Mouse (Mus musculus) intestine, embryonic 15.5 days (tissue): ENCODE measurements around the gene Fancd2os. TPM values are rescaled to one million over a fixed set of nuclear protein-coding genes. Genes with fewer than 3 reads are reported as not detected.

Experiments
- ATAC-seq: fragments of 200-750 bp; cut with Nextera tagmentation; 2 replicates; pipeline ENCODE4 v1.8.0; 2017; ENCODE audit warnings: moderate TSS enrichment, moderate library complexity
- H3K27ac ChIP-seq: fragments of 300-500 bp; sonication (generic); 2 replicates; pipeline ENCODE4 v1.5.1; 2015; ENCODE audit warnings: mild to moderate bottlenecking, inconsistent platforms
- H3K27me3 ChIP-seq: fragments of 300-500 bp; sonication (generic); replicated peaks from 2 replicates; pipeline ENCODE4 v1.6.1; 2015; ENCODE audit warnings: inconsistent platforms
- H3K36me3 ChIP-seq: fragments of 300-500 bp; sonication (generic); 2 replicates; pipeline ENCODE4 v1.6.1; 2015; ENCODE audit warnings: inconsistent platforms
- H3K4me1 ChIP-seq: fragments of 300-500 bp; sonication (generic); replicated peaks from 2 replicates; pipeline ENCODE4 v1.6.1; 2015; ENCODE audit warnings: inconsistent platforms
- H3K4me2 ChIP-seq: fragments of 300-500 bp; sonication (generic); replicated peaks from 2 replicates; pipeline ENCODE4 v1.6.1; 2015; ENCODE audit warnings: mild to moderate bottlenecking, inconsistent platforms
- H3K4me3 ChIP-seq: fragments of 300-500 bp; sonication (generic); replicated peaks from 2 replicates; pipeline ENCODE4 v1.5.1; 2015; ENCODE audit warnings: inconsistent platforms
- H3K9ac ChIP-seq: fragments of 300-500 bp; sonication (generic); 2 replicates; pipeline ENCODE4 v1.6.1; 2015; ENCODE audit warnings: inconsistent platforms
- H3K9me3 ChIP-seq: fragments of 300-500 bp; sonication (generic); 2 replicates; pipeline ENCODE4 v1.6.1; 2016; ENCODE audit warnings: inconsistent platforms
- WGBS: fragments of 180-500 bp; shearing (Covaris S2); methylation state at CpG from one replicate; pipeline ENCODE4 v1.1.7; 2015; 5-methylcytosine and 5-hydroxymethylcytosine counted together
- polyA plus RNA-seq: library from polyadenylated mRNA; unstranded; fragments of >200 nt; fragmentation: Nextera tagmentation; extraction: Ambion mirVana; gene quantifications from 2 replicates; pipeline ENCODE4 v1.2.1, GENCODE M21; 2015

Fancd2os gene
- polyA plus RNA-seq, 1 experiment from 2014 or later: not detected

DNA sequence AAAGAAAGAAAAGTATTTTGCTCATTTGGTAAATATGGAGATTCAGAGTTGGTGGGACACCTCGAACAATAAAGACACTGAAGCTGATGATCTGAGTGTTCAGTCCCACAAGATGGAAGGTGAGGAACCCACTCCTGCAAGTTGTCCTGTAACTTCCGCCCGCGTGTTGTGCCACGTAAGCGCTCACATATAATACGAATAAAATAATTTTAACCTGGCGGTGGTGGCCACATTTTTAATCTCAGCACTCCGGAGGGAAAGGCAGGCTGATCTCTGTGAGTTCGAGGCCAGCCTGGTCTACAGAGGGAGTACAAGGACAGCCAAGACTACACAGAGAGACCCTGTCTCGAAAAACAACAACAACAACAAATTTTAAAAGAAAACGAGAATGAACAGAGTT lies 3.5 kb upstream of the Fancd2os start:
- 55% methylated on average over 12 of the region's 12 CpGs for WGBS
- Histone ChIP-seq H3K4me2 (peak overlapping the region; percentile 76), H3K36me3 (no peaks in the 10 kb centered on the region), H3K4me1 (peaks cover 14% of the 10 kb centered on the region), H3K9me3 (no peaks in the 10 kb centered on the region), H3K27ac (peak overlapping the region; percentile 85; the same call in 1 of the 2 replicates), H3K27me3 (no peaks in the 10 kb centered on the region), H3K9ac (peak overlapping the region; percentile 87), H3K4me3 (peak overlapping the region; percentile 96)
- ATAC-seq: no peak

DNA sequence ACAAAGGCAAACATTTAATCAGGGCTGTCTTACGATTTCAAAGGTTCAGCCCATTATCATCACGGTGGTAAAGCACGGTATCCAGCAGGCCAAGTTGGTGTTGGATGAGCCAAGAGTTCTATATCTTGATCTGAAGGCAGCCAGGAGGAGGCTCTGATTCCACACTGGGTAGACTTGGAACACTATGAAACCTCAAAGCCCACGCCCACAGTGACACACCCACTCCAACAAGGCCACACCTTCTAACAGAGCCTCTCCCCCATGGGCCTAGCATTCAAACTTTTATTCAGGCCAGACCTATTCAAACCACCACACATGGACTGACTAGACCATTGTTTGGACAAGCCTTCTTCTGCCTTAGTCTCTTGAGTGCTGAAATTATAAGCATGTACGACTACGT lies 2.3 kb upstream of the Fancd2os start:
- Histone ChIP-seq H3K27ac (no peak overlapping the region), H3K4me3 (no peak overlapping the region), H3K9ac (no peak overlapping the region), H3K9me3 (no peaks in the 10 kb centered on the region), H3K4me1 (peaks cover 14% of the 10 kb centered on the region), H3K4me2 (no peak overlapping the region), H3K27me3 (no peaks in the 10 kb centered on the region), H3K36me3 (no peaks in the 10 kb centered on the region)
- WGBS: 90% methylated on average over 6 of the region's 6 CpGs
- no peak for ATAC-seq

DNA sequence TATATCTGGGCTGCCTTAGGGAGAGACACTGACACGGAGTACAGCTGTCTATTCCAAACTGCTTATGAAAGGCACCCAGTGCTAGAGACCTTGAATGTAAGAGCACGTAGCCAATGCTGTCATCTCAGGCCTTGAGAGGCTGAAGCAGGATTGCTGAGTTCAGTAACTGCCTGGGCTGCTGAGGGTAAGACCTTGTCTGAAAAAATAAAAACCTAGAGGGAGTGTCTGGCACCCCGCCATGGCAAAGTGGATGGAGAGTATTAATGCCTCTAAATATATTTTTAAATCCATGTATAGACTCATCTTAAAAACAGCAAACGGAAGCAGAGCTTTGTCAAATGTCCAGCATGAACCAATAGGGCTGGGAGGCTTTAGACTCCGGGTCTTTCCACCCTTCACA lies 682 bp downstream of the Fancd2os start:
- H3K9ac ChIP-seq: no peak overlapping the region
- H3K9me3 ChIP-seq: no peaks in the 10 kb centered on the region
- no peaks in the 10 kb centered on the region for H3K27me3 ChIP-seq
- WGBS: 63% methylated on average over 5 of the region's 5 CpGs
- no peaks in the 10 kb centered on the region for H3K36me3 ChIP-seq
- 0 out of 2 replicates have a peak, but pooled peaks cover 4% of the 10 kb centered on the region for H3K4me1 ChIP-seq
- no peak overlapping the region for H3K4me3 ChIP-seq
- no peak overlapping the region for H3K4me2 ChIP-seq
- ATAC-seq: no peak
- H3K27ac ChIP-seq: no peak overlapping the region

DNA sequence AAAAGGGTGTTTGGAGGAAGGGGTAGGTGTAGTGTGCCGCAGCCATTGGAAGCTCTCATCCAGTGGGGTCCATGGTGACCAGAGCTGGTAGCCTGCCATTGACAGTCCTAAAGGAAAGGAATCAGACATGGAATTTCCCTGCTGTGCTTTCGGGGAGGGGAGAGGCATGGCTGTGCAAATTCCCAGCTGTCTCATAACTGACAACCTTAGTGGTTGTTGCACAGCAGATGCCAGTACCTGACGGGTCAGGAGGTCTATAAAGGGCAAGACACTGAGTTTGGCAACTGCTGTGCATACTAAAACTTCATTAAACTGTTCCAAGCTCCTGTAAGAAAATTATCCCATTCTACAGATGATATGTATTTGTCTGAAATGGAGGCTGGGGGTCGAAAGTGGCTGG lies 2.6 kb downstream of the Fancd2os start:
- Histone ChIP-seq H3K36me3 (no peaks in the 10 kb centered on the region), H3K4me1 (0 out of 2 replicates have a peak, but pooled peaks cover 4% of the 10 kb centered on the region), H3K27me3 (no peaks in the 10 kb centered on the region), H3K4me3 (no peak overlapping the region), H3K9ac (no peak overlapping the region), H3K9me3 (no peaks in the 10 kb centered on the region), H3K4me2 (no peak overlapping the region), H3K27ac (no peak overlapping the region)
- WGBS: 92% methylated on average over 4 of the region's 4 CpGs
- ATAC-seq: no peak

DNA sequence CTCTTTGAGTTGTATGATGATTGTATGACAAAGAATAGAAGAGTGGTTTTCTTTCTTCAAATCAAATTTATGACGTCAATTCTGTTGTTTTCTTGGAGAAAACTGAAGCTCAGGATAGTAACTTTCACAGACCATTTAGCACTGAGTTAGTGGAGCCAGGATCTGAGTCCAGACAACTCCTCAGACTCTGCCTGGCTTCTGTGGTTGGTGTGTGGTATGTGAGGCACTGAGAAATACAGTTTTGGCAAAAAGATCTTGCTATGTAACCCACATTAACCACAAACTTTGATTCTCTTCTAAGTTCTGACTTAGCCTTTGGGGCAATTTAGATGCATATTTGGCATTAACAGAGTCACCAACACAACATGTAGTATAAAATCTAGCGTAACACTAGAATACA lies 7.9 kb downstream of the Fancd2os start:
- Histone ChIP-seq H3K36me3 (no peaks in the 10 kb centered on the region), H3K4me3 (no peak overlapping the region), H3K9me3 (no peaks in the 10 kb centered on the region), H3K9ac (no peak overlapping the region), H3K27me3 (no peaks in the 10 kb centered on the region), H3K4me1 (no peaks in the 10 kb centered on the region), H3K4me2 (no peak overlapping the region), H3K27ac (no peak overlapping the region)
- no peak for ATAC-seq
- 91% methylated on average over 2 of the region's 2 CpGs for WGBS

DNA sequence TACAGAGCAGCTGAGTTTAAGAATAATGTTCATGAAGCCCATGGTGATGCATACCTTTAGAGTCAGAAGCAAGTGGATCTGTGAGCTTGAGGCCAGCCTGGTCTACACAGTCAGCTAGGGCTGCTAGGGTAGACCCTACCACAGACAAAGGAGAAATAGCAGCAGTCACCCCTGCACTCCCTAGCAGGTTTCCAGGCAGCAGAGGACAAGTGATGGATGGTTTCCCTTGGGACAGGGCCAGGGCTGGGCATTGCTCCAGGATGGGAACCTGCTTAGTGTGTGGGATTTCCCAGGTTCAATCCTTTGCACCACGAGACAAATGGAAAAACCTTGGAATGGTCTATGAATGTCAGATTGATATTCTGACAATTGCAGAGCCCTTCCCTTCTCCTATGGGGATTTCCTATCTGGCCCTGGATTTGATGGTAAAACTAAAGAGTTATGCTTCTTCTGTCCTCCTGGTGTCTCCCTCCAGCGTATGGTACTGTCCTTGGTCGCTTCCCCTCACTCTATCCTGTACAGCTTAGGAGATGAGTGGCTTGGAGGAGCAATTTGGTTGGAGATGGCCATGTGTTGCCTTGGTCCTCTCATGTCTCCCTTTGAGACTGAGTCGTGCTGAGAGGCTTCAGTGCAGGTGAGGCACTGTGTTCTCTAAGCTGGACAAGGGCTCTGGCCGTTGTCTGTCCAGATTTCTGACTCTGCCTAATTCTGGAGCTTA lies 13.9 kb downstream of the Fancd2os start:
- 63% methylated on average over 5 of the region's 5 CpGs for WGBS
- Histone ChIP-seq H3K9ac (no peak overlapping the region), H3K4me1 (no peaks in the 10 kb centered on the region), H3K4me2 (no peak overlapping the region), H3K4me3 (no peak overlapping the region), H3K27me3 (no peaks in the 10 kb centered on the region), H3K27ac (no peak overlapping the region), H3K36me3 (no peaks in the 10 kb centered on the region), H3K9me3 (no peaks in the 10 kb centered on the region)
- no peak for ATAC-seq

DNA sequence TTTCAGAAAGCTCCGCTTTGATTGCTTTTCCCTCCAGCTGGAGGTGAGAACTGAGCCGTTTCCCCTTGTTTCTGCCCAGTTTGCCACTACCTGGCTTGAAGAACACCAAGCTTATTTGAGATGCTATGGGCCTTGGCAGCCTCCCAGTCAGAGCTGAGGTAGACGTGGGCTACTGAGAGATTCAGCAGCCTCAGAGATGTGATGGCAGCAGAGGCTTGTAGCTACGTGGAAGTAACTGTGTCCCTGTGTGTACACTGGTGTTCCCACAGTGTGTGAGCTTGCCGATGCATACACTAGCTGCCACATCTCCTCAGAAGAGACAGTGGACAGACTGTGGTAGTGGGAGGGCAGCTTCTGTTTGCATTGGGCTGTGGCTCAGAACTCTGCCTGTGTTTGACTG lies 15.4 kb downstream of the Fancd2os start:
- ATAC-seq: no peak
- Histone ChIP-seq H3K4me2 (no peak overlapping the region), H3K9me3 (no peaks in the 10 kb centered on the region), H3K27me3 (no peaks in the 10 kb centered on the region), H3K4me3 (no peak overlapping the region), H3K9ac (no peak overlapping the region), H3K36me3 (no peaks in the 10 kb centered on the region), H3K27ac (no peak overlapping the region), H3K4me1 (no peaks in the 10 kb centered on the region)
- 91% methylated on average over 5 of the region's 5 CpGs for WGBS

DNA sequence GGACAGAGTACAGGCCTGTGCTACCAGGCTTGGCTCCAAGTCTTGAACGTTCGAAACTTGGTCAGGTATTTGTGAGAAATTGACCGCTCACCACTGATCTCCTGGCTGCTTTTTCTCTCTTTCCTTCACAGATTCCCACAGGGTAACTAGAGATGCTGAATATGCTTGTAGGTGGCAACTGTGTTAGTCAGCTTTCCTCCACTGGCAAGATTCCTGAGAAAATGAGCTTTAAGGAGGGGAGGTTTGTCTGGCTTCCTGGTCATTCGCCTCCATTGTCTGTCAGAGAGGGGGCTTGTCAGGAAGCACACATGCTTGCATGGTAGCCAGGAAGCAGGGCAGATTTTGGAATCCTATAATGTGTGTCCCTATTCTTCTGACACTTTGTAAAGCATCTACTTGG lies 17.5 kb downstream of the Fancd2os start:
- 87% methylated on average over 4 of the region's 4 CpGs for WGBS
- Histone ChIP-seq H3K4me2 (no peak overlapping the region), H3K9me3 (no peaks in the 10 kb centered on the region), H3K9ac (no peak overlapping the region), H3K27ac (no peak overlapping the region), H3K4me1 (no peaks in the 10 kb centered on the region), H3K4me3 (no peak overlapping the region), H3K36me3 (no peaks in the 10 kb centered on the region), H3K27me3 (no peaks in the 10 kb centered on the region)
- no peak for ATAC-seq

DNA sequence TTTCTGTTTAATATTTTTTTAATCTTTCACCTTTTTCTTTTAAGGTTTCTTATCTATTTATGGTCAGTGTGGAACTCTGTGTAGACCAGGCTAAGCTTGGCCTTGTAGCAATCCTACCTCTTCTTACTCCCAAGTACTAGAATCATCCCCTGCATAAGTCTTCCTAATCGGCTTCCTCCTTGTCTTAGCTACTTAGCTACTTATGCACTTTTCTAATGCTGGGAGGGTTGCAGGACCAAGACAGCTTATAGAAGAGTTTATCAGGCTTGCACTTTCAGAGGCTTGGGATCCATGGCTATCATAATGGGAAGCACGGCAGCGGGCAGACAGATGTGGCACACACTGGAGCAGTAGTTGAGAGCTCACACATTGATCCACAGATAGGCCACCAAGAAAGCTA lies 21.2 kb downstream of the Fancd2os start:
- Histone ChIP-seq H3K9me3 (no peaks in the 10 kb centered on the region), H3K9ac (no peak overlapping the region), H3K27ac (no peak overlapping the region), H3K4me1 (no peaks in the 10 kb centered on the region), H3K27me3 (no peaks in the 10 kb centered on the region), H3K4me2 (no peak overlapping the region), H3K36me3 (peaks cover 3% of the 10 kb centered on the region; the same call in 1 of the 2 replicates), H3K4me3 (no peak overlapping the region)
- 92% methylated on average over 3 of the region's 3 CpGs for WGBS
- no peak for ATAC-seq

DNA sequence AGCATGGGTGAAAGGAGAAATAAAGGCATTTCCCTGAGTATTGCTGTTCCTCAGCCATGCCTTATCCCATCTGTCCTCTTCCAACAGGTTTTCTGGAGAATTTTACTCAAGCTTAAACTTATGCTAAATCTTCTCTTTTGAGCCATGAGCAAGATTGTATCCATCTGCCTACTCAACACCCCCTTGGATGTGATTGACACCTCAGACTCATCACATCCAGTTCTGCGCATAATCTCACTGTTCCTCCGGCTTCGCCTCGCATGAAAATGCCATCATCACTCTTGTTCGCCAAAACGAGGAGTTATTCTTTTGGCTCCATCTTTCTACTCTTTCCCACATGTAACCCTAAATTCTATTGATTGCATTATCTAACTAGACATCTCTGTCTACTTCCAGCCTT lies 24.5 kb downstream of the Fancd2os start:
- Histone ChIP-seq H3K27ac (no peak overlapping the region), H3K9me3 (no peaks in the 10 kb centered on the region), H3K27me3 (no peaks in the 10 kb centered on the region), H3K4me1 (no peaks in the 10 kb centered on the region), H3K4me3 (no peak overlapping the region), H3K9ac (no peak overlapping the region), H3K36me3 (peaks cover 6% of the 10 kb centered on the region; the same call in 1 of the 2 replicates), H3K4me2 (no peak overlapping the region)
- 97% methylated on average over 6 of the region's 6 CpGs for WGBS
- ATAC-seq: no peak

DNA sequence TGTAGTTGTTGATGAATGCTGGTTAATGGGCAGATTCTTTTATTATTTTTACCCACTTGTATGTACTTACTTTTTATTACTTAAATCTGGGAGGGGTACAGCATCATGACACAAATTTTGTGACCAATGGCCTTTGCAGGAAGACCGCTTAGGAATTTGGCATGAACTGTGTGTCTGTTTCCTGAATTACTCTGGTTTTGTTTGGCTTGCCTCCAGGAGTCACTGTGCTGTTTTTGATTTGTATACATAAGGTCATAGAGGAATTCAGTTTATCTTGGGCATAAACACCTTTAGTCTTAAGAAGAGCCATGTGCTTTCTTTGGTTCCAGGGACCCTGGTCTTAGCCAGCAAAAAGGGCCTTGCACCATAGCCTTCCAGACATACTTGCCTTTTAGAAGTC lies 36.0 kb downstream of the Fancd2os start:
- no peak for ATAC-seq
- Histone ChIP-seq H3K27ac (no peak overlapping the region), H3K4me2 (no peak overlapping the region), H3K36me3 (no peaks in the 10 kb centered on the region; the same call in 1 of the 2 replicates), H3K27me3 (no peaks in the 10 kb centered on the region), H3K9ac (no peak overlapping the region), H3K4me1 (no peaks in the 10 kb centered on the region), H3K9me3 (no peaks in the 10 kb centered on the region), H3K4me3 (no peak overlapping the region)
- WGBS: 53% methylated on average over 1 of the region's 1 CpGs

DNA sequence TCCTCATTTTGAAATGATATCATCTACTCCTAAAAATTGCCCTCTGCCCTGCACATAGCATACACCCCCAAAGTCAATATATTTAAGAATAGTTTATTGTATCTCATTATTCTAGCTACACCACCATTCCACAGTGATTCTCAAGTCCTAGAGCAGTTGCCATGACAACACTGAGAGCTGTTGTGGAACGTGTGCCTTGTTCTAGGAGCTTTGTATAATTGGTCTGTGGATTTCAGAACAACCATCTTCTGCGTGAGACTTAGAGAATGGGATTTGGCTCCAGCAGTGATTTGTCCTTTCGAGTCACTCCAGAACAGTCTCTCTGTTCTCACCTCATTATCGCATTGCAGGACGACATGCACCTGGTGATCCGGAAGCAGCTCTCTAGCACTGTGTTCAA lies 40.8 kb downstream of the Fancd2os start:
- WGBS: 87% methylated on average over 6 of the region's 6 CpGs
- Histone ChIP-seq H3K4me2 (no peak overlapping the region), H3K9me3 (no peaks in the 10 kb centered on the region), H3K9ac (no peak overlapping the region), H3K4me3 (no peak overlapping the region), H3K36me3 (no peaks in the 10 kb centered on the region; the same call in 1 of the 2 replicates), H3K27ac (no peak overlapping the region), H3K4me1 (no peaks in the 10 kb centered on the region), H3K27me3 (no peaks in the 10 kb centered on the region)
- ATAC-seq: no peak
